Mouse (Mus musculus): ENCODE results near the gene Gm4027.
"Not testable (repeated sequence)": the region's sequence is repeated elsewhere in the genome, so short reads cannot be mapped to it uniquely, and the experiment has no call there.

Gm4027 gene

GRCm38 (mm10) chr12:87618569-87618968, at the start of gene Gm4027:
Gene Gm4027, plus strand, starts transcription at chr12:87618869.
- not testable (repeated sequence) for DNase-seq (ENCODE audit: low spot score in 2 of 2)

GRCm38 (mm10) chr12:87601388-87601787, 17.3 kb upstream of the Gm4027 start:
- DNase-seq (ENCODE audit: low spot score in 2 of 2), result not testable (repeated sequence)

GRCm38 (mm10) chr12:87602388-87602787, 16.3 kb upstream of the Gm4027 start, which contains the start of gene Oog1:
Gene Oog1, plus strand, starts transcription at chr12:87602688.
- DNase-seq (ENCODE audit: low spot score in 2 of 2), result not testable (repeated sequence)

DNA sequence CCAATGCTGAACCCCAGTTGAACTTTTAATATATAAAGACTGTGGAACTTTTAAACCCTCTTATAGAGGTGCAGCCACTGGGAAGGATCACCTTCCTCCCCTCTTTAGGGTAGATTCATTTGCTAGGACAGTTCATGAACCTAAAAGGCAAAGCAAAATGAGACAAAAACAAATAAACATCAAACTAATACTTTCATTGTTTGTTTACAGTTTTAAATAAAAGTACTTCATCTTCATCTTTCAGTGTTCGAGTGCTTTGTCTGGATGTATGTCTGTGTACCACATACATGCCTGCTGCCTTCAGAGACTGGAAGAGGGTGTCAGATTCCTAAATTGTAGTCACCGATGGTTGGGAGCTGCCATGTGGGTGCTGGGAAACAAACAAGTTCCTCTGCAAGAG, 25.9 kb downstream of the Gm4027 start, which contains the start of gene Gm16381:
Gm16381 (minus strand) TSS at position 101 of the 400 bp plus-strand sequence.
- DNase-seq (ENCODE audit: low spot score in 2 of 2), result not testable (repeated sequence)

DNA sequence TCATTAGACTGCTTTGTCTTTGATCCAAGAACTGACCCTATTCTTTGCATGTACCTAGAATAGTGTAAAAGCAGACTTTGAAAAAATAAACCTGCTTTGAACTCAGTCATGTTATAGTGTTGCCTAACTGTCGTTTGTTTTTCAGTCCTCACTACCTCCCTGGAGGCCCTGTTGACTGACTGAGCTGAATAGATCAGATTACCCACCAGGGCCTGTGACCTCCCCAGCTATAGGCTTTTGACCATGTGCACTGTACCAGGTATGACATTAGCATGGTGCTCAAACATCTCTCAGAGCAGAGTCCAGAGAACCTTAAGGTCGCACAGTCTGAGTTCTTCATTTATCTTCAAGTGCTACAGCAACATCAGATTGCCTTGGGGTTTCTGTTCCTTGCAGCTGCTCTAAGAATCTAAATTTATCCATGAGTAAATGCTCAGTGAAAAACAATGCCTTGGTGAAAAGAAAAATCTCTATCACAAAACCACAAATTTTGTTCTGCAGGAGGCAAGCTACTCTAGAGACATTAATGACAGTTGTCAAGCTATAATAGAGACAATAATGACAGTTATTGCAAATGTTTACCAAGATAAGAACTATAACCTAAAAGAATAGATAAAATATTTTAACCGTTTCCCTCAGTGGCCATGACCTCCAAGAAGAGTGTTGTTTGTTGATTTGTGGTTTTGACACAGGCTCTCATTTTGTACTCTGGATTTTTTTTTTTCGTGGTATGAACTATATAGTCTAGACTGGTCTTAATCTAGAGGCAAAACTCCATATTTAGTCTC, 34.4 kb downstream of the Gm4027 start:
- not testable (repeated sequence) for DNase-seq (ENCODE audit: low spot score in 2 of 2)

Measured in spleen, postnatal 36 days (tissue).